Mouse (Mus musculus) liver, embryonic 11.5 days (tissue): ENCODE measurements around the gene Trpd52l3. TPM values are rescaled to one million over a fixed set of nuclear protein-coding genes. Genes with fewer than 3 reads are reported as not detected.

Source experiments
- ATAC-seq: fragments of 200-750 bp; cut with Nextera tagmentation; replicated peaks from 2 replicates; pipeline ENCODE4 v1.8.0; 2017; ENCODE audit warnings: moderate number of reproducible peaks, mild to moderate bottlenecking, moderate TSS enrichment, moderate library complexity; ENCODE audit not compliant: low FRiP score
- DNase-seq: peaks from one replicate; pipeline ENCODE4 v3.0.0-alpha.2; 2017; ENCODE audit warnings: low spot score
- H3K27ac ChIP-seq: fragments of 300-500 bp; sonication (generic); 2 replicates; pipeline ENCODE4 v1.5.1; 2014; ENCODE audit warnings: mild to moderate bottlenecking, low read depth, low read length, control low read depth
- H3K27me3 ChIP-seq: fragments of 300-500 bp; sonication (generic); replicated peaks from 2 replicates; pipeline ENCODE4 v1.6.1; 2014; ENCODE audit warnings: low read length, mixed read lengths; ENCODE audit not compliant: control insufficient read depth, insufficient read depth
- H3K36me3 ChIP-seq: fragments of 300-500 bp; sonication (generic); 2 replicates; pipeline ENCODE4 v1.6.1; 2014; ENCODE audit warnings: mild to moderate bottlenecking, low read length, moderate library complexity, mixed read lengths; ENCODE audit not compliant: control insufficient read depth, insufficient read depth
- H3K4me1 ChIP-seq: fragments of 300-500 bp; sonication (generic); replicated peaks from 2 replicates; pipeline ENCODE4 v1.6.1; 2014; ENCODE audit warnings: low read length, mixed read lengths; ENCODE audit not compliant: control insufficient read depth, insufficient read depth
- H3K4me2 ChIP-seq: fragments of 300-500 bp; sonication (generic); 2 replicates; pipeline ENCODE4 v1.6.1; 2014; ENCODE audit warnings: mild to moderate bottlenecking, control low read depth, moderate library complexity
- H3K4me3 ChIP-seq: fragments of 300-500 bp; sonication (generic); 2 replicates; pipeline ENCODE4 v1.5.1; 2014; ENCODE audit warnings: low read depth, low read length, control low read depth
- H3K9ac ChIP-seq: fragments of 300-500 bp; sonication (generic); 2 replicates; pipeline ENCODE4 v1.6.1; 2014; ENCODE audit warnings: low read depth, low read length, control low read depth
- H3K9me3 ChIP-seq: fragments of 300-500 bp; sonication (generic); 2 replicates; pipeline ENCODE4 v1.6.1; 2016; ENCODE audit warnings: low read length, inconsistent platforms, mixed read lengths; ENCODE audit not compliant: control insufficient read depth
- WGBS: fragments of 180-500 bp; shearing (Covaris S2); extraction: QIAGEN DNeasy Blood & Tissue Kit; methylation state at CpG from one replicate; pipeline ENCODE4 v1.1.7; 2014; 5-methylcytosine and 5-hydroxymethylcytosine counted together
- polyA plus RNA-seq: library from polyadenylated mRNA; unstranded; fragments of >200 nt; fragmentation: Nextera tagmentation; extraction: Ambion mirVana; gene quantifications from 2 replicates; pipeline ENCODE4 v1.2.1, GENCODE M21; 2014

The Trpd52l3 gene
- not detected in 2 replicates for polyA plus RNA-seq

DNA sequence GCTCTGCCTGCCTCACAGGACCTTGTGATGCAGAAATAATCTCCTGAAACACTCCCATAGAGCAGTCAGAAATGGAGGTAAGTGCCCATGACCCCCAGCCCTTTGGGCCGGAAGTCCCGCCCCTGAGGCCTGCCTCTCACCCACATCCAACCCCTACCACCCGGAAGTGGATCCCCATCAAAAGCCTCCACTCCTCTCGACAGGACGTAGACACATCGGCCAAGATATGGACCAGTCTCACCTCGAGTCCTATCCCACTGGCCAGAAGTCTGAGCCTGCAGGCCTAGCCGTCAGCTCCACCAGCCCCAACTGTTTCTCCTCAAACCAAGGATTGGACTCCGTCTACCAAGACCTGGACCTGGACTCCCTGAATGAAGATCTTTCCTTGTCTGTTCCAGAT, at the start of gene Trpd52l3:
TSS of gene Trpd52l3 (plus strand) at position 170 of the 400 bp plus-strand sequence.
- no peak for ATAC-seq

DNA sequence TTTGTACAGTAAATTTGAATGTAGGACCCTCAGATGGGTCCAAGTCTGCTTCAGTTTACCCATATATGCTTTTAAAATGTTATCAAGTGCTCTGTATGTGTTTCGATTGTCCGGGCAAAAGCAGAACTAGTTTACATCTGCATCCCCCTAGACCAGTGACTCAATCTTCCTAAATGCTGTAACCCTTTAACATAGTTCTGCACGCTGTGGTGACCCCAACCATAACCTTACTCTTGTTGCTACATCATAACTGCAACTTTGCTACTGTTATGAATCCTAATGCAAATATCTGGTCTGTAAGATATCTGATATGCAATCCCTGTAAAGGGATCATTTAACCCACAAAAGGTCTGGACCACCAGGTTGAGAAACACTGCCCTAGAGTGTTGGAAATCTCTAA, 49.8 kb upstream of the Trpd52l3 start:
- 75% methylated on average over 3 of the region's 3 CpGs for WGBS

More for the DNA sequence above, at the start of gene Trpd52l3:
- no peaks in the 10 kb centered on the region for H3K9me3 ChIP-seq
- H3K27me3 ChIP-seq = no peaks in the 10 kb centered on the region
- H3K4me3 ChIP-seq = no peak within 1 kb of the TSS
- H3K4me2 ChIP-seq = no peak within 1 kb of the TSS
- H3K4me1 ChIP-seq = no peaks in the 10 kb centered on the region
- H3K36me3 ChIP-seq = no peaks in the 10 kb centered on the region
- no peak for DNase-seq
- no peak within 1 kb of the TSS for H3K9ac ChIP-seq
- 86% methylated on average over 9 of the region's 9 CpGs for WGBS
- H3K27ac ChIP-seq = no peak within 1 kb of the TSS

DNA sequence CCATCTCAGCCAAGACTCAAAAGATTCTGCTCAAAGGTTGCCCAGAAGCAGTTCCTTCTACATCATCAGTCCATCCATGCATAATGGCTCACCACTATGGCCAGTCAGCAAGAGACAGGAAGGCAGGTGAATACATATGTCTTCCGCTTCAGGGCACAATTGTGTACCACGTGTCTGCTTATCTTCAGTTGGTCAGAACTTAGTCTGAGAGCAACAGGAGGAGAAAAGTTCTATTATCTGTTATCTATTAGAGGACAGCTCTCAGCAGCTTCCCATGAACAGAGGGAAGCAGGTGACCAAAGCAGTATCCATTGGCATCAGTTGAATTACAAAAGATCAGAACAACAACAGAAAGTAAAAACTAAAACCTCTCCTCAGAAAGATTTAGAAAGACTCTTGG, 48.1 kb upstream of the Trpd52l3 start:
- WGBS = 46% methylated on average over 2 of the region's 2 CpGs
- Histone ChIP-seq H3K27ac (no peak overlapping the region), H3K4me3 (no peak overlapping the region), H3K36me3 (no peaks in the 10 kb centered on the region), H3K27me3 (no peaks in the 10 kb centered on the region), H3K9ac (no peak overlapping the region), H3K4me2 (no peak overlapping the region), H3K9me3 (no peaks in the 10 kb centered on the region), H3K4me1 (no peaks in the 10 kb centered on the region)
- no peak for ATAC-seq
- DNase-seq = no peak

More for the DNA sequence above, 49.8 kb upstream of the Trpd52l3 start:
- no peak for DNase-seq
- no peak overlapping the region for H3K4me2 ChIP-seq
- no peak overlapping the region for H3K27ac ChIP-seq
- H3K27me3 ChIP-seq = no peaks in the 10 kb centered on the region
- no peak overlapping the region for H3K4me3 ChIP-seq
- no peaks in the 10 kb centered on the region for H3K9me3 ChIP-seq
- H3K9ac ChIP-seq = no peak overlapping the region
- H3K4me1 ChIP-seq = no peaks in the 10 kb centered on the region
- H3K36me3 ChIP-seq = no peaks in the 10 kb centered on the region
- ATAC-seq = no peak

DNA sequence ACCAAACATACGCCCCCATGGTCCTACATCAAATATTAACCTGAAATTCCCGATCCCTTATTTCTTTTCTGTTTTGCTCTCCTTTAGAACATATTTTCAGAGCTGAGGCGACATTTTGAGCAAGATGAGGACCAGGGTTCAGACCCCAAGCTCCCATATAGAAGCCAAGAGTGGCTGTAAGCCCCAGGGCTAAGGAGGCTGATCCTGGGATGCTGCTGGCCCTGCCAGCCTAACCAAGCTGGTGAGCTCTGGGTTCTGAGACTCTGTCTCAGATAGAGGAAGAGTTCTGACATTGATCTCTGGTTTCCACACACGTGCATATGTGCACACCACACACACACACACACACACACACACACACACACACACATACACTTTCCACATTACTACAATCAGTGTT, 42.7 kb upstream of the Trpd52l3 start:
- H3K27me3 ChIP-seq = no peaks in the 10 kb centered on the region
- H3K4me3 ChIP-seq = no peak overlapping the region
- H3K4me1 ChIP-seq = no peaks in the 10 kb centered on the region
- H3K27ac ChIP-seq = no peak overlapping the region
- no peak for DNase-seq
- no peak for ATAC-seq
- H3K4me2 ChIP-seq = no peak overlapping the region
- H3K9ac ChIP-seq = no peak overlapping the region
- 77% methylated on average over 4 of the region's 4 CpGs for WGBS
- H3K36me3 ChIP-seq = no peaks in the 10 kb centered on the region
- H3K9me3 ChIP-seq = no peaks in the 10 kb centered on the region

DNA sequence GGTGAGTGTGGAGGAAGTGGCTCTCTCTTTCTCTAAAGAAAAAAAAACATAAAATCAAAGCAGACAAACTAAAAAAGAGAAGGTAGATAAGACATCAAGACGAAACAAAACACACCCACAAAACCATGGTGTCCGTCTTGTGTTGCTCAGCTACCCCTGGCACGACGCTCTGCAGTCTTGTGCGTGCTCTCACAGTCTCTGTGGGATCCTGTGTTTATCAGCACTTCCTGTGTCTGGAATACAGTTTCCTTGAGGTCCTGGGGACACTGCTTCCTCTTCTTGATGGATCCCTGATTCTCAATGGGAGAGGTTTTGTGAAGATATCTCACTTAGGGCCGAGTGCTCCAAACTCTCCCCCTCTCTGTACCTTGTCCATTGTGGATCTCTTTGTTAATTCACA, 41.7 kb upstream of the Trpd52l3 start:
- no peak overlapping the region for H3K27ac ChIP-seq
- 41% methylated on average over 6 of the region's 6 CpGs for WGBS
- H3K9ac ChIP-seq = no peak overlapping the region
- no peak overlapping the region for H3K4me3 ChIP-seq
- H3K36me3 ChIP-seq = no peaks in the 10 kb centered on the region
- no peaks in the 10 kb centered on the region for H3K27me3 ChIP-seq
- no peaks in the 10 kb centered on the region for H3K4me1 ChIP-seq
- DNase-seq (no peak), ATAC-seq (no peak)
- H3K9me3 ChIP-seq = peaks cover 3% of the 10 kb centered on the region; the same call in 1 of the 2 replicates
- H3K4me2 ChIP-seq = no peak overlapping the region

DNA sequence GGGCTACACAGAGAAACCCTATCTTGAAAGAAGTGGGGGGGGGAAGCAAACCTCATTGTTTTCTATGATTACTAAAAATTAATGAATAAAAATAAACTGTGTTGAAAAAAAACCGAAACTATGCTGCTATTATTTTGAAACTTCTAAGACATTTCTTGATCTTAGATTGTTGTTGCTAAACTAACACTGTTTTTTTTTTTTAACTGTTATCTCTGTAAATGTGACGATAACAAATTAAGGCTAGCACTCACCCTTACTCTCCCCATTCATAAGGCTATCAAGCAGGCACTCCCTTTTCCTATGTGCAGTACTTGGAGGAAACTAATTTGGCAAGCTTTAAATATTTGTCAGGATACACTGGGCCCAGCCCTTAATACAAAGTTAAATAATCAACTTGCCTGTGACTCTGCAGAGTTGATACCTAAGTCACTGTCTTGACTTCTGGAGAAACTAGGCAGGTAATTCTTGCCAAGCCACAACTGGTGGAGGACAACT, 39.9 kb upstream of the Trpd52l3 start:
- ATAC-seq = no peak

DNA sequence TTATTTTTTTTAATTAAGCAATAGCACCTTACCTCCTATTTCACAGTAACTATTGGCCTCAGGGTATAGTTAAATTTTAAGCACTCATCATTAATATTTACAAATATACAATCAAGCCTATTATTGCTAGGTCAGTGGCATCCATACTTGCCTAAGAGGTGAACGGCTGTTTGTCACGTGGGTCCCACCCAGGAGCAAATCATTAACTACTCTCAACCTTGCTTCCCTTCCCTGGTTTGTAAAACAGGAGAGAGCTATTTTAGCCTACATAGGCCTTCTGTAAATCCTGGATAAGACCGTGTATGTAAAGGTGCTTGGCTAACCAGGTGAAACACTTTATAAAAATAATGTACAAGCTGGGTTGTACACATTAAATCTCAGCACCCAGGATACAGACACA, 35.6 kb upstream of the Trpd52l3 start:
- H3K9me3 ChIP-seq = peaks cover 3% of the 10 kb centered on the region; the same call in 1 of the 2 replicates
- H3K27ac ChIP-seq = no peak overlapping the region
- H3K9ac ChIP-seq = no peak overlapping the region
- ATAC-seq (no peak), DNase-seq (no peak)
- H3K4me2 ChIP-seq = no peak overlapping the region
- no peaks in the 10 kb centered on the region for H3K4me1 ChIP-seq
- no peak overlapping the region for H3K4me3 ChIP-seq
- no peaks in the 10 kb centered on the region for H3K27me3 ChIP-seq
- H3K36me3 ChIP-seq = no peaks in the 10 kb centered on the region
- 80% methylated on average over 3 of the region's 3 CpGs for WGBS

More for the DNA sequence above, 39.9 kb upstream of the Trpd52l3 start:
- Histone ChIP-seq H3K36me3 (no peaks in the 10 kb centered on the region), H3K4me1 (no peaks in the 10 kb centered on the region), H3K9me3 (peaks cover 3% of the 10 kb centered on the region; the same call in 1 of the 2 replicates), H3K27me3 (no peaks in the 10 kb centered on the region), H3K9ac (no peak overlapping the region), H3K27ac (no peak overlapping the region), H3K4me2 (no peak overlapping the region), H3K4me3 (no peak overlapping the region)
- 74% methylated on average over 2 of the region's 2 CpGs for WGBS
- DNase-seq = no peak

DNA sequence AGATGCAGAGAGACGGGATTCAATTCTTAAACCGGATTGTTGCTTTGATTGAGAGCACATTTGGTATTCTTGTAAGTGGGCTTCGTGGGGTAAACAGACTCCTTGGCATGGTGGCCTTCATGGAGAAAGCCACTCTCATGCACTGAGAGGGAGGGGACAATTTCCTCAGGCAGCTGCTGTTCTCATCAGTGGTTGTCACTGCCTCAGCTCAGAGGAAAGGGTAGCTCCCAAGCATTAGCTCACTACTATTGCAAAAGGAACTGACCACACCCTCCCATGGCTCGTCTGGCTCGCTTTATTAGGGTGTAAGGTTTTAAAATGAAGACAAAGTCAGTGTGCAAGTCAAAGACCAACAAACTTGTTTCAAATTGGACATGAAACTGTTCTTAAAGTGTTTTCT, 30.2 kb upstream of the Trpd52l3 start:
- DNase-seq (no peak), ATAC-seq (no peak)
- H3K4me2 ChIP-seq = no peak overlapping the region
- H3K27ac ChIP-seq = no peak overlapping the region
- H3K9ac ChIP-seq = no peak overlapping the region
- no peaks in the 10 kb centered on the region for H3K27me3 ChIP-seq
- no peaks in the 10 kb centered on the region for H3K9me3 ChIP-seq
- no peaks in the 10 kb centered on the region for H3K36me3 ChIP-seq
- no peak overlapping the region for H3K4me3 ChIP-seq
- no peaks in the 10 kb centered on the region for H3K4me1 ChIP-seq
- WGBS = 62% methylated on average over 5 of the region's 5 CpGs

DNA sequence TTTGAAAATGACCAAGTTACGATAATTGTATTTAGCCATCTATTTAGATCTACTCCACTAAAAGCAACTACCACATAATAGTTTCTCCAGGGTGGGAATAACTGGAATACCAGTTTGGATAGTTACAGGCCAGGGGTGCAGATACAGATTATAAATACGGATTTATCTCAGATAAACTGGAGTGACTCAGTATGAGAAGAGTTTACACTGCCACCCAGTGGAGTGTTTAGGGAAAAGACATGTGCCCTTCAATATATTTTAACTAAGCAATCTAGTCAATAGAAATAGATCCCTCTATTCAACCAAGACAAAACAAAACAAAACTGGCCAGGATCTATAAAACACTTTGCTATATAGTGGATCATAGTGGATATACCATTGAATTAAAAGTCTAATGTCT, 24.7 kb upstream of the Trpd52l3 start:
- Histone ChIP-seq H3K36me3 (no peaks in the 10 kb centered on the region), H3K27me3 (no peaks in the 10 kb centered on the region), H3K9me3 (no peaks in the 10 kb centered on the region), H3K4me3 (no peak overlapping the region), H3K4me2 (no peak overlapping the region), H3K9ac (no peak overlapping the region), H3K27ac (no peak overlapping the region), H3K4me1 (no peaks in the 10 kb centered on the region)
- DNase-seq (no peak), ATAC-seq (no peak)
- 52% methylated on average over 2 of the region's 2 CpGs for WGBS
